In genomic region chr2:30901646-30902160, GRCm38 (mm10) we compare ENCODE assay signal across 9 mouse cellular contexts. TPM values are rescaled to one million over a fixed set of nuclear protein-coding genes. Genes with fewer than 3 reads are reported as not detected.
A peak's percentile ranks its signal among the peaks of the same experiment; 100 is the strongest.
DNase-seq lines count a peak whose midpoint lies in the region; ATAC-seq lines count a peak whose summit lies in the region.
"Had no signal": no experiment of that assay in that cellular context is flagged by ENCODE, and none has a peak within 500 bp of the region (broad histone marks: within the 10 kb centered on the region; RNA-seq: fewer than 3 reads in every experiment).

No protein-coding gene starts in this region.

- H3K4me2 ChIP-seq in stomach, embryonic 15.5 days: peak overlapping the region; percentile 76
- H3K4me2 ChIP-seq: liver, embryonic 13.5 days had no signal

- WGBS in limb, embryonic 10.5 days: 49% methylated on average over 6 of the region's 6 CpGs
- WGBS in stomach, embryonic 15.5 days: 58% methylated on average over 6 of the region's 6 CpGs

- no peak overlapping the region for H3K9ac ChIP-seq in stomach, embryonic 15.5 days
- H3K9ac ChIP-seq: liver, embryonic 13.5 days had no signal

- peaks cover 44% of the 10 kb centered on the region for H3K4me1 ChIP-seq in limb, embryonic 10.5 days
- H3K4me1 ChIP-seq in stomach, embryonic 15.5 days: peaks cover 22% of the 10 kb centered on the region

- no peaks in the 10 kb centered on the region for H3K9me3 ChIP-seq in limb, embryonic 10.5 days (replicated peaks)
- H3K9me3 ChIP-seq in stomach, embryonic 15.5 days: no peaks in the 10 kb centered on the region
- H3K9me3 ChIP-seq: liver, embryonic 13.5 days had no signal

- H3K36me3 ChIP-seq in limb, embryonic 10.5 days: peaks cover 3% of the 10 kb centered on the region; the same call in 1 of the 2 replicates
- no peaks in the 10 kb centered on the region for H3K36me3 ChIP-seq in stomach, embryonic 15.5 days
- H3K36me3 ChIP-seq: liver, embryonic 13.5 days had no signal

- H3K4me3 ChIP-seq in limb, embryonic 10.5 days: peak overlapping the region; percentile 60
- peak overlapping the region; percentile 46; the same call in 1 of the 2 replicates for H3K4me3 ChIP-seq in stomach, embryonic 15.5 days (replicated peaks)
- H3K4me3 ChIP-seq: liver, embryonic 13.5 days had no signal

- ATAC-seq in stomach, embryonic 15.5 days (ENCODE audit: insufficient read depth, low FRiP score, low read depth): no peak

- H3K27me3 ChIP-seq in limb, embryonic 10.5 days (ENCODE audit: low read depth, poor library complexity, severe bottlenecking): peaks cover 25% of the 10 kb centered on the region
- 0 out of 2 replicates have a peak, but pooled peaks cover 2% of the 10 kb centered on the region for H3K27me3 ChIP-seq in stomach, embryonic 15.5 days (replicated peaks)

- peak; percentile 20 for DNase-seq in adrenal gland, postnatal 14 days
- no peak for DNase-seq in adrenal gland, postnatal 25 days
- peak; percentile 56 to 73 for DNase-seq in lung, adult 18-20 months
- no peak for DNase-seq in lung, postnatal 14 days
- no peak for DNase-seq in limb, embryonic 10.5 days (ENCODE audit: low spot score)
- no peak for DNase-seq in thymus, adult 18-20 months
- DNase-seq in left cerebral cortex, adult 9 months (ENCODE audit: low spot score in 2 of 2): no peak
- DNase-seq: liver, embryonic 13.5 days had no signal

- H3K27ac ChIP-seq in limb, embryonic 10.5 days: peak overlapping the region; percentile 11; the same call in 1 of the 2 replicates
- H3K27ac ChIP-seq in stomach, embryonic 15.5 days: no peak overlapping the region
- H3K27ac ChIP-seq: liver, embryonic 13.5 days had no signal

RNA-seq across cellular contexts. Expression of gene Ptges, which starts 28.0 kb away (rescaled TPM):
- total RNA-seq in adrenal gland, postnatal 14 days (2021): 11.7 and 12.7 TPM in 2 replicates
- 15.8 and 16.7 TPM in 2 replicates for total RNA-seq in adrenal gland, postnatal 25 days (2021)
- polyA plus RNA-seq in limb, embryonic 10.5 days (2016; fragmentation: Nextera tagmentation; extraction: Ambion mirVana): 10.1 and 11.8 TPM in 2 replicates
- 6.7 and 9.0 TPM in 2 replicates for polyA plus RNA-seq in stomach, embryonic 15.5 days (2015; fragmentation: Nextera tagmentation; extraction: Ambion mirVana)

RNA-seq across cellular contexts. Expression of gene Tor1b, which starts 51.1 kb away (rescaled TPM):
- total RNA-seq in adrenal gland, postnatal 14 days (2021): 40.7 and 41.9 TPM in 2 replicates
- total RNA-seq in adrenal gland, postnatal 25 days (2021): 53.5 and 59.8 TPM in 2 replicates
- 26.7 and 27.6 TPM in 2 replicates for polyA plus RNA-seq in limb, embryonic 10.5 days (2016; fragmentation: Nextera tagmentation; extraction: Ambion mirVana)
- 30.6 and 31.1 TPM in 2 replicates for polyA plus RNA-seq in stomach, embryonic 15.5 days (2015; fragmentation: Nextera tagmentation; extraction: Ambion mirVana)

Comparison
In these comparisons a context has a peak if more than half of its experiments do, and no peak if none do; other contexts are left out.
1. DNase-seq: peak in adrenal gland, postnatal 14 days (single experiment) and lung, adult 18-20 months (2 of 2); none in adrenal gland, postnatal 25 days (single experiment), lung, postnatal 14 days (single experiment), limb, embryonic 10.5 days (single experiment), thymus, adult 18-20 months (0 of 2) and left cerebral cortex, adult 9 months (0 of 2).